Mouse (Mus musculus): ENCODE results near the gene Hpse2.

- TF ChIP-seq POLR2A (IDR thresholded peaks at IDR 0.05; ENCODE audit: control insufficient read depth, extremely low read depth, insufficient read depth, low read length, poor library complexity), result no peak
- TF ChIP-seq CTCF (IDR thresholded peaks at IDR 0.05; ENCODE audit: borderline replicate concordance, control insufficient read depth, extremely low read depth, insufficient read depth, low read length, poor library complexity), result no peak
Observed at GRCm38 (mm10) chr19:42755148-42755870, 632.8 kb downstream of the Hpse2 start.

Data from thymus, adult 2 months (tissue).